Mouse (Mus musculus): ENCODE data around the gene Zfp799. TPM values are rescaled to one million over a fixed set of nuclear protein-coding genes. Genes with fewer than 3 reads are reported as not detected.
"Not testable (repeated sequence)": the region's sequence is repeated elsewhere in the genome, so short reads cannot be mapped to it uniquely, and the experiment has no call there.

The Zfp799 gene
- polyA plus RNA-seq (2015; fragmentation: Nextera tagmentation; extraction: Ambion mirVana) = 15.4 and 16.5 TPM in 2 replicates

GRCm38 (mm10) chr17:32829540-32830417 lies at the start of gene Zfp799:
Gene Zfp799 (minus strand): TSS chr17:32830261.
- H3K27ac ChIP-seq (replicated peaks) = peak within 1 kb of the TSS; percentile 55; the same call in 1 of the 2 replicates
- peak within 1 kb of the TSS; percentile 96 for H3K9ac ChIP-seq
- peak; percentile 96 for ATAC-seq (ENCODE audit: insufficient number of reproducible peaks, low FRiP score, low TSS enrichment, low read depth)
- H3K9me3 ChIP-seq (replicated peaks) = no peaks in the 10 kb centered on the region
- H3K4me3 ChIP-seq (replicated peaks) = peak within 1 kb of the TSS; percentile 78
- H3K4me1 ChIP-seq = peaks cover 5% of the 10 kb centered on the region; the same call in 1 of the 2 replicates
- peak within 1 kb of the TSS; percentile 53 for H3K4me2 ChIP-seq (replicated peaks)
- H3K27me3 ChIP-seq = no peaks in the 10 kb centered on the region
- 1% methylated on average over 35 of the region's 35 CpGs for WGBS
- H3K36me3 ChIP-seq = peaks cover 22% of the 10 kb centered on the region

- Histone ChIP-seq H3K36me3 (peaks cover 26% of the 10 kb centered on the region), H3K27ac (replicated peaks) (no peak overlapping the region), H3K9ac (no peak overlapping the region), H3K4me1 (no peaks in the 10 kb centered on the region; the same call in 1 of the 2 replicates), H3K27me3 (no peaks in the 10 kb centered on the region), H3K4me3 (replicated peaks) (no peak overlapping the region), H3K4me2 (replicated peaks) (no peak overlapping the region), H3K9me3 (replicated peaks) (no peaks in the 10 kb centered on the region)
- WGBS = 93% methylated on average over 11 of the region's 11 CpGs
- no peak for ATAC-seq (ENCODE audit: insufficient number of reproducible peaks, low FRiP score, low TSS enrichment, low read depth)
These were observed 48.7 kb upstream of the Zfp799 start for GRCm38 (mm10) chr17:32878773-32879172.

GRCm38 (mm10) chr17:32877471-32878171 lies 47.6 kb upstream of the Zfp799 start:
- WGBS = 7% methylated on average over 22 of the region's 22 CpGs
- H3K4me3 ChIP-seq (replicated peaks) = no peak overlapping the region

GRCm38 (mm10) chr17:32872696-32873095 lies 42.6 kb upstream of the Zfp799 start:
- 50% methylated on average over 5 of the region's 5 CpGs for WGBS

More at GRCm38 (mm10) chr17:32877471-32878171, 47.6 kb upstream of the Zfp799 start:
- ATAC-seq (ENCODE audit: insufficient number of reproducible peaks, low FRiP score, low TSS enrichment, low read depth) = no peak
- Histone ChIP-seq H3K9me3 (replicated peaks) (no peaks in the 10 kb centered on the region), H3K27ac (replicated peaks) (no peak overlapping the region), H3K36me3 (peaks cover 15% of the 10 kb centered on the region), H3K4me1 (no peaks in the 10 kb centered on the region; the same call in 1 of the 2 replicates), H3K4me2 (replicated peaks) (no peak overlapping the region), H3K27me3 (no peaks in the 10 kb centered on the region), H3K9ac (no peak overlapping the region)

GRCm38 (mm10) chr17:32872091-32872490 lies 42.0 kb upstream of the Zfp799 start:
- Histone ChIP-seq H3K27ac (replicated peaks) (no peak overlapping the region), H3K4me1 (no peaks in the 10 kb centered on the region), H3K36me3 (no peaks in the 10 kb centered on the region), H3K27me3 (no peaks in the 10 kb centered on the region), H3K9ac (no peak overlapping the region), H3K9me3 (replicated peaks) (no peaks in the 10 kb centered on the region), H3K4me3 (replicated peaks) (no peak overlapping the region), H3K4me2 (replicated peaks) (no peak overlapping the region)
- no peak for ATAC-seq (ENCODE audit: insufficient number of reproducible peaks, low FRiP score, low TSS enrichment, low read depth)
- 58% methylated on average over 4 of the region's 4 CpGs for WGBS

More at GRCm38 (mm10) chr17:32872696-32873095, 42.6 kb upstream of the Zfp799 start:
- no peak overlapping the region for H3K27ac ChIP-seq (replicated peaks)
- no peak overlapping the region for H3K4me2 ChIP-seq (replicated peaks)
- ATAC-seq (ENCODE audit: insufficient number of reproducible peaks, low FRiP score, low TSS enrichment, low read depth) = no peak
- no peak overlapping the region; the same call in 1 of the 2 replicates for H3K9ac ChIP-seq
- H3K4me3 ChIP-seq (replicated peaks) = no peak overlapping the region
- H3K9me3 ChIP-seq (replicated peaks) = no peaks in the 10 kb centered on the region
- no peaks in the 10 kb centered on the region for H3K36me3 ChIP-seq
- no peaks in the 10 kb centered on the region for H3K27me3 ChIP-seq
- no peaks in the 10 kb centered on the region; the same call in 1 of the 2 replicates for H3K4me1 ChIP-seq

- WGBS = 88% methylated on average over 1 of the region's 1 CpGs
- H3K27me3 ChIP-seq = no peaks in the 10 kb centered on the region
- no peaks in the 10 kb centered on the region for H3K4me1 ChIP-seq
- no peaks in the 10 kb centered on the region for H3K36me3 ChIP-seq
- no peaks in the 10 kb centered on the region for H3K9me3 ChIP-seq (replicated peaks)
- no peak overlapping the region for H3K27ac ChIP-seq (replicated peaks)
- H3K4me3 ChIP-seq (replicated peaks) = no peak overlapping the region
- no peak overlapping the region for H3K4me2 ChIP-seq (replicated peaks)
- ATAC-seq (ENCODE audit: insufficient number of reproducible peaks, low FRiP score, low TSS enrichment, low read depth) = no peak
- no peak overlapping the region for H3K9ac ChIP-seq
These were observed 41.4 kb upstream of the Zfp799 start for GRCm38 (mm10) chr17:32871483-32871882.

- not testable (repeated sequence) for H3K4me2 ChIP-seq (replicated peaks)
These were observed 37.2 kb upstream of the Zfp799 start for GRCm38 (mm10) chr17:32867266-32867665.

GRCm38 (mm10) chr17:32856713-32857112 lies 26.7 kb upstream of the Zfp799 start:
- not testable (repeated sequence) for H3K27me3 ChIP-seq; H3K9me3 ChIP-seq (replicated peaks); H3K4me1 ChIP-seq; H3K4me3 ChIP-seq (replicated peaks); H3K9ac ChIP-seq; H3K27ac ChIP-seq (replicated peaks); H3K4me2 ChIP-seq (replicated peaks); ATAC-seq (ENCODE audit: insufficient number of reproducible peaks, low FRiP score, low TSS enrichment, low read depth); H3K36me3 ChIP-seq
- WGBS = 53% methylated on average over 4 of the region's 6 CpGs

More at GRCm38 (mm10) chr17:32867266-32867665, 37.2 kb upstream of the Zfp799 start:
- H3K27me3 ChIP-seq; H3K9ac ChIP-seq; H3K4me3 ChIP-seq (replicated peaks); H3K4me1 ChIP-seq; H3K36me3 ChIP-seq; ATAC-seq (ENCODE audit: insufficient number of reproducible peaks, low FRiP score, low TSS enrichment, low read depth); H3K9me3 ChIP-seq (replicated peaks); H3K27ac ChIP-seq (replicated peaks): not testable (repeated sequence)
- 61% methylated on average over 5 of the region's 7 CpGs for WGBS

- no peaks in the 10 kb centered on the region for H3K36me3 ChIP-seq
- no peak overlapping the region for H3K27ac ChIP-seq (replicated peaks)
- no peaks in the 10 kb centered on the region for H3K27me3 ChIP-seq
- WGBS = 49% methylated on average over 7 of the region's 7 CpGs
- no peak overlapping the region for H3K4me3 ChIP-seq (replicated peaks)
- H3K4me1 ChIP-seq = no peaks in the 10 kb centered on the region
- ATAC-seq (ENCODE audit: insufficient number of reproducible peaks, low FRiP score, low TSS enrichment, low read depth) = no peak
- H3K9me3 ChIP-seq (replicated peaks) = no peaks in the 10 kb centered on the region
- no peak overlapping the region for H3K4me2 ChIP-seq (replicated peaks)
- H3K9ac ChIP-seq = no peak overlapping the region
These were observed 21.5 kb upstream of the Zfp799 start for GRCm38 (mm10) chr17:32851581-32851980.

GRCm38 (mm10) chr17:32841388-32841787 lies 11.3 kb upstream of the Zfp799 start:
- no peaks in the 10 kb centered on the region for H3K4me1 ChIP-seq

GRCm38 (mm10) chr17:32839083-32839802 lies 9.2 kb upstream of the Zfp799 start:
- H3K27me3 ChIP-seq = no peaks in the 10 kb centered on the region
- 35% methylated on average over 15 of the region's 15 CpGs for WGBS
- H3K9ac ChIP-seq = no peak overlapping the region
- no peak overlapping the region for H3K27ac ChIP-seq (replicated peaks)
- H3K4me1 ChIP-seq = no peaks in the 10 kb centered on the region
- H3K9me3 ChIP-seq (replicated peaks) = no peaks in the 10 kb centered on the region
- no peak overlapping the region for H3K4me3 ChIP-seq (replicated peaks)
- H3K36me3 ChIP-seq = no peaks in the 10 kb centered on the region
- ATAC-seq (ENCODE audit: insufficient number of reproducible peaks, low FRiP score, low TSS enrichment, low read depth) = no peak
- no peak overlapping the region for H3K4me2 ChIP-seq (replicated peaks)

More at GRCm38 (mm10) chr17:32841388-32841787, 11.3 kb upstream of the Zfp799 start:
- Histone ChIP-seq H3K4me3 (replicated peaks) (no peak overlapping the region), H3K9ac (no peak overlapping the region), H3K27me3 (no peaks in the 10 kb centered on the region), H3K27ac (replicated peaks) (no peak overlapping the region), H3K9me3 (replicated peaks) (no peaks in the 10 kb centered on the region), H3K4me2 (replicated peaks) (no peak overlapping the region), H3K36me3 (no peaks in the 10 kb centered on the region)
- no peak for ATAC-seq (ENCODE audit: insufficient number of reproducible peaks, low FRiP score, low TSS enrichment, low read depth)
- WGBS = 63% methylated on average over 2 of the region's 2 CpGs
